Comparison of ENCODE assay signal across 12 mouse cellular contexts in the genomic region with DNA sequence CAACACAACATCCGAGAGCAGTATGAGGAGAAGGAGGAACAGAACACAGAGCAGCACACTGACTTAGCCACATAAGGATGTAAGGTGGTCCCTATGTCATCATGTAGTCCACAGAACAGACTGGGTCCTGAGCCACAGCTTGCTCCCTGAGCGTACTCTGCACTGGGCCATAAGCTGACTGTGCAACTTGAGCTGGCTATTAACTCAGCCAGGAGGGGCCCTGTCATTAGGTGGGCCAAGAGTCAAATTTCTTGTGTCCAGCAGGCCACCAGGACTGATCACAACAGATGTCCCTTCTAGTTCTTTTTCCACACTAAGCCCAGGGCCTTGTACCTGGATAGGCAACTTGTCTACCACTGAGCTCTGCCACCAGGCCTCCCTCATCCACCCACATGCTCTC. TPM values are rescaled to one million over a fixed set of nuclear protein-coding genes. Genes with fewer than 3 reads are reported as not detected.
DNase-seq lines count a peak whose midpoint lies in the region; ATAC-seq and TF ChIP-seq lines count a peak whose summit lies in the region.
"Had no signal": no experiment of that assay in that cellular context is flagged by ENCODE, and none has a peak within 500 bp of the region (broad histone marks: within the 10 kb centered on the region; RNA-seq: fewer than 3 reads in every experiment).

No protein-coding gene starts in this region.

- no peaks in the 10 kb centered on the region for H3K9me3 ChIP-seq in heart, postnatal 0 days (replicated peaks; ENCODE audit: control insufficient read depth, low read length)
- H3K9me3 ChIP-seq in CH12.LX (replicated peaks; ENCODE audit: low read length), result peaks cover 1% of the 10 kb centered on the region
- no peaks in the 10 kb centered on the region for H3K9me3 ChIP-seq in limb, embryonic 14.5 days (ENCODE audit: control insufficient read depth, low read length)

- H3K4me3 ChIP-seq in heart, postnatal 0 days (ENCODE audit: low read depth, low read length), result no peak overlapping the region
- H3K4me3 ChIP-seq in CH12.LX (replicated peaks in 1 of 3; ENCODE audit: low read depth in 2 of 3, low read length in 2 of 3, poor library complexity in 1 of 3), result no peak overlapping the region
- no peak overlapping the region for H3K4me3 ChIP-seq in limb, embryonic 14.5 days (replicated peaks; ENCODE audit: low read length)

- dilution Hi-C loops in CH12.LX (cut with MboI; ENCODE audit: extremely low pct_ligation_motif_present, extremely low pct_unique_long_range_greater_than_20kb, low sequenced_read_pairs), result no loop called here

- peaks cover 34% of the 10 kb centered on the region for H3K36me3 ChIP-seq in heart, postnatal 0 days (replicated peaks; ENCODE audit: control insufficient read depth, insufficient read depth, low read length)
- H3K36me3 ChIP-seq in CH12.LX (replicated peaks in 1 of 2; ENCODE audit: control insufficient read depth in 1 of 2, insufficient read depth in 1 of 2, low read length in 1 of 2), result peaks cover 22 to 71% of the 10 kb centered on the region in 2 experiments
- H3K36me3 ChIP-seq in limb, embryonic 14.5 days (ENCODE audit: control insufficient read depth, insufficient read depth, low read length), result peaks cover 36% of the 10 kb centered on the region

- peaks cover 52% of the 10 kb centered on the region for H3K79me2 ChIP-seq in CH12.LX (replicated peaks; ENCODE audit: control insufficient read depth, extremely low read depth, insufficient read depth, poor library complexity, severe bottlenecking)

- no peak for DNase-seq in heart, postnatal 0 days (ENCODE audit: low spot score)
- no peak for DNase-seq in heart, postnatal 25 days (ENCODE audit: low spot score)
- no peak for DNase-seq in CH12.LX (ENCODE audit: extremely low read depth)
- peak; percentile 55 for DNase-seq in embryo, embryonic 11 days
- DNase-seq in limb, embryonic 14.5 days (ENCODE audit: low spot score), result peak; percentile 15
- no peak for DNase-seq in thymus, postnatal 0 days (ENCODE audit: low spot score)
- DNase-seq in c-Kit-positive CD71-positive TER-119-positive erythroid progenitor cells, embryonic 14.5 days (ENCODE audit: low spot score), result no peak
- DNase-seq: thymus, postnatal 25 days had no signal

- 0 out of 2 replicates have a peak overlapping the region, but pooled peaks have one; percentile 25 for H3K27ac ChIP-seq in heart, postnatal 0 days (ENCODE audit: low read depth)
- H3K27ac ChIP-seq in CH12.LX (ENCODE audit: insufficient read depth, low read depth), result 0 out of 2 replicates have a peak overlapping the region, but pooled peaks have one; percentile 3
- H3K27ac ChIP-seq in limb, embryonic 14.5 days (replicated peaks; ENCODE audit: low read depth, low read length), result no peak overlapping the region

- ATAC-seq in heart, postnatal 0 days (ENCODE audit: insufficient read depth, low read depth), result no peak; the same call in 1 of the 2 replicates
- peak; percentile 51; the same call in 1 of the 2 replicates for ATAC-seq in limb, embryonic 14.5 days (ENCODE audit: low FRiP score, low read depth)
- no peak for ATAC-seq in CD4-positive, CD25-positive, alpha-beta regulatory T cell, adult 4 months
- ATAC-seq: inflammation-experienced regulatory T-cells, adult 6 months had no signal

- intact Hi-C loops in heart, postnatal 25 days (cut with DNase I), result no loop called here

- TF ChIP-seq POLR2A in CH12.LX (IDR thresholded peaks at IDR 0.05; ENCODE audit: low read depth, low read length), result no peak
- TF ChIP-seq POLR2A in limb, embryonic 14.5 days (IDR thresholded peaks at IDR 0.05; ENCODE audit: borderline replicate concordance, extremely low read depth, insufficient read depth, insufficient read length), result no peak

- H3K4me2 ChIP-seq in heart, postnatal 0 days (ENCODE audit: low read depth, low read length), result no peak overlapping the region
- no peak overlapping the region for H3K4me2 ChIP-seq in CH12.LX (ENCODE audit: insufficient read depth, low read depth, poor library complexity, severe bottlenecking)
- no peak overlapping the region for H3K4me2 ChIP-seq in limb, embryonic 14.5 days (replicated peaks; ENCODE audit: low read depth, low read length, severe bottlenecking)
- H3K4me2 ChIP-seq: heart, embryonic 11.5 days had no signal

- H3K9ac ChIP-seq in heart, postnatal 0 days (replicated peaks; ENCODE audit: low read depth, low read length), result no peak overlapping the region; the same call in 1 of the 2 replicates
- H3K9ac ChIP-seq in CH12.LX (ENCODE audit: insufficient read depth, low read depth), result no peak overlapping the region
- H3K9ac ChIP-seq in limb, embryonic 14.5 days (ENCODE audit: low read depth, low read length, severe bottlenecking), result no peak overlapping the region

- no peak for TF ChIP-seq EP300 in heart, postnatal 0 days (IDR thresholded peaks at IDR 0.05; ENCODE audit: low read depth)
- no peak for TF ChIP-seq EP300 in CH12.LX (IDR thresholded peaks at IDR 0.05; ENCODE audit: low read length)

- H3K4me1 ChIP-seq in heart, postnatal 0 days (ENCODE audit: control insufficient read depth, insufficient read depth), result peaks cover 18% of the 10 kb centered on the region; the same call in 1 of the 2 replicates
- peaks cover 20 to 76% of the 10 kb centered on the region in 2 experiments for H3K4me1 ChIP-seq in CH12.LX (ENCODE audit: control insufficient read depth in 1 of 2, insufficient read depth in 2 of 2)
- peaks cover 13% of the 10 kb centered on the region for H3K4me1 ChIP-seq in limb, embryonic 14.5 days (ENCODE audit: control insufficient read depth, insufficient read depth, low read length)

- in situ Hi-C loops in CH12.LX (cut with MboI; ENCODE audit: low pct_ligation_motif_present, low pct_unique_long_range_greater_than_20kb, low sequenced_read_pairs), result no loop called here

- 52% methylated on average over 2 of the region's 2 CpGs for WGBS in heart, postnatal 0 days
- WGBS in limb, embryonic 14.5 days, result 36% methylated on average over 2 of the region's 2 CpGs

- no peak for TF ChIP-seq CTCF in heart, postnatal 0 days (IDR thresholded peaks at IDR 0.05; ENCODE audit: low read depth)
- no peak for TF ChIP-seq CTCF in CH12.LX (conservative IDR thresholded peaks at IDR 0.05 in 1 of 2, IDR thresholded peaks at IDR 0.05 in 1 of 2; ENCODE audit: low read depth in 2 of 2, low read length in 2 of 2)

- H3K27me3 ChIP-seq in heart, postnatal 0 days (ENCODE audit: control insufficient read depth, insufficient read depth, low read length), result no peaks in the 10 kb centered on the region
- no peaks in the 10 kb centered on the region for H3K27me3 ChIP-seq in CH12.LX (replicated peaks)
- no peaks in the 10 kb centered on the region for H3K27me3 ChIP-seq in limb, embryonic 14.5 days (ENCODE audit: control insufficient read depth, insufficient read depth, low read length)

- TF ChIP-seq RAD21 in CH12.LX (IDR thresholded peaks at IDR 0.05; ENCODE audit: low read depth, low read length), result no peak

RNA-seq across cellular contexts. Expression of a gene that starts 8.2 kb away (rescaled TPM):
- 28.2 and 32.8 TPM in 2 replicates for total RNA-seq in heart, postnatal 0 days (2014; rRNA removed; ENCODE audit: low replicate concordance)
- 10.9 and 11.5 TPM in 2 replicates for polyA plus RNA-seq in heart, postnatal 0 days (2015; fragmentation: Nextera tagmentation; extraction: Ambion mirVana)
- 10 to 100 TPM; 28.4 to 34.4 TPM for total RNA-seq in heart, postnatal 25 days (2021)
- total RNA-seq in CH12.LX (2012; rRNA removed) (19.9 and 24.7 TPM in 2 replicates), CH12.LX (2014; rRNA removed) (18.0 and 18.4 TPM in 2 replicates)
- polyA plus RNA-seq in CH12.LX (2012; ENCODE audit: insufficient read length, low read depth), result 36.2 and 37.3 TPM in 2 replicates
- 21.9 and 22.1 TPM in 2 replicates for polyA plus RNA-seq in limb, embryonic 14.5 days (2012; rRNA removed)
- polyA plus RNA-seq in limb, embryonic 14.5 days (2014; fragmentation: Nextera tagmentation; extraction: Ambion mirVana), result 18.5 and 20.0 TPM in 2 replicates
- polyA plus RNA-seq in CD4-positive, CD25-positive, alpha-beta regulatory T cell, adult 4 months (2017; shearing (Covaris generic)), result 10 to 100 TPM; 19.1 to 20.7 TPM
- polyA plus RNA-seq in thymus, postnatal 0 days (2015; fragmentation: Nextera tagmentation; extraction: Ambion mirVana), result 12.3 and 12.8 TPM in 2 replicates

RNA-seq across cellular contexts. Expression of a gene that starts 29.6 kb away (rescaled TPM):
- 2.1 and 11.9 TPM in 2 replicates for total RNA-seq in heart, postnatal 0 days (2014; rRNA removed; ENCODE audit: low replicate concordance)
- not detected in 2 replicates for polyA plus RNA-seq in heart, postnatal 0 days (2015; fragmentation: Nextera tagmentation; extraction: Ambion mirVana)
- total RNA-seq in heart, postnatal 25 days (2021), result not detected
- total RNA-seq in CH12.LX (2012; rRNA removed) (3.4 and 7.6 TPM in 2 replicates), CH12.LX (2014; rRNA removed) (11.0 and 14.0 TPM in 2 replicates)
- 0.16 and 7.0 TPM in 2 replicates for polyA plus RNA-seq in CH12.LX (2012; ENCODE audit: insufficient read length, low read depth)
- 9.0 and 11.5 TPM in 2 replicates for polyA plus RNA-seq in limb, embryonic 14.5 days (2012; rRNA removed)
- 1.5 and 1.7 TPM in 2 replicates for polyA plus RNA-seq in limb, embryonic 14.5 days (2014; fragmentation: Nextera tagmentation; extraction: Ambion mirVana)
- polyA plus RNA-seq in CD4-positive, CD25-positive, alpha-beta regulatory T cell, adult 4 months (2017; shearing (Covaris generic)), result not detected
- polyA plus RNA-seq in thymus, postnatal 0 days (2015; fragmentation: Nextera tagmentation; extraction: Ambion mirVana), result not detected in 2 replicates
- polyA plus RNA-seq: inflammation-experienced regulatory T-cells, adult 6 months had no signal

RNA-seq across cellular contexts. Expression of a gene that starts 31.4 kb away (rescaled TPM):
- 1.5 TPM in 1 of 2 replicates, not detected in the other for total RNA-seq in heart, postnatal 0 days (2014; rRNA removed; ENCODE audit: low replicate concordance)
- 0.82 and 1.1 TPM in 2 replicates for polyA plus RNA-seq in heart, postnatal 0 days (2015; fragmentation: Nextera tagmentation; extraction: Ambion mirVana)
- total RNA-seq in heart, postnatal 25 days (2021), result under 1 TPM; 0.36 to 0.56 TPM
- total RNA-seq in CH12.LX (2012; rRNA removed) (not detected in 2 replicates), CH12.LX (2014; rRNA removed) (not detected in 2 replicates)
- not detected in 2 replicates for polyA plus RNA-seq in CH12.LX (2012; ENCODE audit: insufficient read length, low read depth)
- 0.21 TPM in 1 of 2 replicates, not detected in the other for polyA plus RNA-seq in limb, embryonic 14.5 days (2012; rRNA removed)
- not detected in 2 replicates for polyA plus RNA-seq in limb, embryonic 14.5 days (2014; fragmentation: Nextera tagmentation; extraction: Ambion mirVana)
- not detected for polyA plus RNA-seq in CD4-positive, CD25-positive, alpha-beta regulatory T cell, adult 4 months (2017; shearing (Covaris generic))
- polyA plus RNA-seq in thymus, postnatal 0 days (2015; fragmentation: Nextera tagmentation; extraction: Ambion mirVana), result 0.22 TPM in 1 of 2 replicates, not detected in the other
- total RNA-seq: neutrophil, adult 5-6 weeks had no signal
- polyA plus RNA-seq: inflammation-experienced regulatory T-cells, adult 6 months had no signal

RNA-seq across cellular contexts. Expression of a gene that starts 50.3 kb away (rescaled TPM):
- total RNA-seq in heart, postnatal 0 days (2014; rRNA removed; ENCODE audit: low replicate concordance), result 43.3 and 52.9 TPM in 2 replicates
- 5.6 and 7.0 TPM in 2 replicates for polyA plus RNA-seq in heart, postnatal 0 days (2015; fragmentation: Nextera tagmentation; extraction: Ambion mirVana)
- 100 to 1,000 TPM in 1 of 2 experiments, 10 to 100 TPM in 1; 94.1 to 109 TPM for total RNA-seq in heart, postnatal 25 days (2021)
- total RNA-seq in CH12.LX (2012; rRNA removed) (12.3 and 13.7 TPM in 2 replicates), CH12.LX (2014; rRNA removed) (12.4 and 12.7 TPM in 2 replicates)
- polyA plus RNA-seq in CH12.LX (2012; ENCODE audit: insufficient read length, low read depth), result 22.0 and 28.2 TPM in 2 replicates
- polyA plus RNA-seq in limb, embryonic 14.5 days (2012; rRNA removed), result 51.8 and 67.8 TPM in 2 replicates
- polyA plus RNA-seq in limb, embryonic 14.5 days (2014; fragmentation: Nextera tagmentation; extraction: Ambion mirVana), result 4.9 and 6.4 TPM in 2 replicates
- polyA plus RNA-seq in CD4-positive, CD25-positive, alpha-beta regulatory T cell, adult 4 months (2017; shearing (Covaris generic)), result 1 to 10 TPM; 2.1 to 3.4 TPM
- polyA plus RNA-seq in thymus, postnatal 0 days (2015; fragmentation: Nextera tagmentation; extraction: Ambion mirVana), result 2.6 and 3.6 TPM in 2 replicates

Comparison
In these comparisons a context has a peak if more than half of its experiments do, and no peak if none do; other contexts are left out.
1. DNase-seq: peak in embryo, embryonic 11 days (single experiment) and limb, embryonic 14.5 days (single experiment); none in heart, postnatal 0 days (single experiment), heart, postnatal 25 days (single experiment), CH12.LX (single experiment), thymus, postnatal 0 days (single experiment) and c-Kit-positive CD71-positive TER-119-positive erythroid progenitor cells, embryonic 14.5 days (single experiment).